Mouse (Mus musculus) embryo, embryonic 11.5 days (tissue): ENCODE measurements around the gene Schip1.

Experiments used
- DNase-seq: peaks from one replicate; pipeline ENCODE4 v3.0.0-alpha.2; 2012; ENCODE audit warnings: low read depth, low spot score

The Schip1 gene

GRCm38 (mm10) chr3:68470622-68471021, 406.0 kb downstream of the Schip1 start:
- no peak for DNase-seq

- DNase-seq = no peak
Measured at GRCm38 (mm10) chr3:68476336-68476735, 411.7 kb downstream of the Schip1 start.

- no peak for DNase-seq
Measured at GRCm38 (mm10) chr3:68477478-68477877, 412.9 kb downstream of the Schip1 start.

- no peak for DNase-seq
Measured at GRCm38 (mm10) chr3:68479266-68479665, 414.7 kb downstream of the Schip1 start.

DNA sequence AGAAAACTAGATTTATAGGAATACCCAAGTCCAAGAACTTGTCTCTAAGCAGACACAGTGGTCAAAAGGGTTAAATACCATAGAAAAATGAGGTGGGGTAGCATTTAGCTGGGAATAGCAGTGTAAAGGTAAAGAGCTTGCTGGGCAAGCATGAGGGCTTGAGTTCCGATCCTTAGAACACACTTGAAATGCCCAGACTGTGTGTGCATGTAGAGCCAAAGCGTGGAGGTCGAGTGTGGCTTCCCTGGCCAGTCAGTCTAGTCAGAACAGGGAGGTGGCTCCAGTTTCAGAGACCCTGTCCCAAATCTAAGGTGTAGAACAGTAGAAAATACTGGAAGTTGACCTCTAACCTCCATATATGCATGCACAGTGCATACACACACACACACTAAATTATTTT, 418.9 kb downstream of the Schip1 start:
- DNase-seq = no peak

- DNase-seq = no peak
Measured at GRCm38 (mm10) chr3:68484021-68484420, 419.4 kb downstream of the Schip1 start.

- DNase-seq = no peak
Measured at GRCm38 (mm10) chr3:68484561-68484960, 420.0 kb downstream of the Schip1 start.

DNA sequence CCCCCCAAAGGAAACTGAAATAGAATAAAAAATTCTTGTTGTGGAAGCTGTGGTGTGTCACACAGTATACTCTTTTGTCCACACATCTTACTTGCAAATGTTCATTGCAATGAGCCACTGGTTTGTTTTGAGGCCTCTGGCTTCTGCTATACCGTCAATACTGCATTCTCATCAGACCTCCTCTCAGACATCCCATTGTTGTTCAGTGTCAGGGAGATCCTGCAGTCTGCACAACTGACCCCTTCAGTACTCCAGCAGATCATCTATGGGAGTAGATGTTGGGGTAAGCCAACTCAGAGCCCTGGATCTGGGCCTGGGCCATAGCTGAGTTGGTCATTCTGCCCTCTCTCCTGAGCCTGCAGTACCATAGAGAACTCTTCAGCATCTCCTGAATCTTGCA, 423.0 kb downstream of the Schip1 start:
- DNase-seq = no peak

GRCm38 (mm10) chr3:68488316-68488715, 423.7 kb downstream of the Schip1 start:
- DNase-seq = no peak

DNA sequence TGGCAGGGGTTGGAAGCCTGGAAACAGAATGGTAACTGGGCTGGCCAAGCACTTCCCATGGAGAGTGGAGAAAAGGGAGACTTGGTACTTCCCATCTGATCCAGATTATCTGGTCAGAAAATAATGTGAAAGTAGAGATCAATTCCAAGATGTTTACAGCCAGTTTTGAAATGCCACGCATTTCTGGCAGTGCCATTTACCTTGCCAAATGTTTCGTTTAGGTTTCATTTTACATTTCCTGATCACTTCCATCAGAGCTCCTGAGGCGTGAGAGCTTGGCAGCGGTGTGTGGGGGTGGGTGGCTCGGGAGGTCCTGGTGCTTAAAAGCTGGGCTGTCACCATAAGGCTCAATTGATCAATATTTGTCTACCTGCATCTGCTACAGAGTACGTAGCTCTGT, 426.9 kb downstream of the Schip1 start:
- no peak for DNase-seq

GRCm38 (mm10) chr3:68492066-68492465, 427.5 kb downstream of the Schip1 start:
- DNase-seq = no peak

DNA sequence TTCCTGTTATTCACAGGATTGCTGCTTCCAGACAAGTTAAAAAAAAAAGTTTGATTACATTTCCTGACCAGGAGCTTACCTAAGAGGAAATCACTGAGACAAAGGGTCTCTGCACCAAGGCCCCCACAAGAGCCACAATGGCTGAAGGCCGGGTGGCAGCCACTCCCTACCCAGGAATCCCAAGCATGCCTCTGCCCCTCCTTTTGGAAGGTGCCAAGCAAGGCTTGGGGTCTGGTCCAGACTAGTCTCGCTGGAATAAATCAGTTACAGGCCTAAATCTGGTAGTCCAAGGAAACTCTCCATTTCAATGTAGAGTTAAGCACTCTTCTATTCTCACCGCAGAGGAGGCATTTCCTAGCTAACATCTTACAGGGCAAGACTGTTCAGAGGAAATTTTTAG, 427.9 kb downstream of the Schip1 start:
- no peak for DNase-seq

- DNase-seq = peak; percentile 35
Measured at GRCm38 (mm10) chr3:68493170-68493585, 428.6 kb downstream of the Schip1 start.

GRCm38 (mm10) chr3:68493586-68494295, 429.1 kb downstream of the Schip1 start:
- DNase-seq = peak; percentile 76

DNA sequence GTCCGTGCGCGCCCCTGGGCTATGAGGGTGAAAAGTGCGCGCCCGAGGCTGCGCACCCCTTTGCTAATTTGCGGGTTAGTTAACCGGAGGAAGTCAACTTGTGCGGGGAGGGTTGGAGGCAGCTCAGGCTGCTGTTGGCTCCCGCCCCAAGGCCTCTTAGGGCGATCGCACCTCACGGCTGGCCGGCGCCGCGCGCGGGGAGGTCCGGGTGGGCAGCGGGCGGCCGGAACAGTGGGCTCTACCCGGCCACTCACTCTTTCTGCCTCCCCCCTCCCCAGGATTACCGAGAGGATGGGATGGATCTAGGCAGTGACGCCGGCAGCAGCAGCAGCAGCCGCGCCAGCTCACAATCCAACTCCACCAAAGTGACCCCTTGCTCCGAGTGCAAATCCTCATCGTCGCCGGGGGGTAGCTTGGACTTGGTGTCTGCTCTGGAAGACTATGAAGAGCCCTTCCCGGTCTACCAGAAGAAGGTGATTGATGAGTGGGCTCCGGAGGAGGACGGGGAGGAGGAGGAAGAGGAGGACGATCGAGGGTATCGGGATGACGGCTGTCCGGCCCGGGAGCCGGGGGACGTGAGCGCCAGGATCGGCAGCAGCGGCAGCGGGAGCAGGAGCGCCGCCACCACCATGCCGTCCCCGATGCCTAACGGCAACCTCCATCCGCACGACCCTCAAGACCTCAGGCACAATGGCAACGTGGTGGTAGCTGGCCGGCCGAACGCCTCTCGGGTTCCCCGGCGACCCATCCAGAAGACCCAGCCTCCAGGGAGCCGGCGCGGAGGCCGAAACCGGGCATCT, 429.9 kb downstream of the Schip1 start:
- DNase-seq = no peak

- DNase-seq = peak; percentile 47
Measured at GRCm38 (mm10) chr3:68495096-68495735, 430.6 kb downstream of the Schip1 start.

DNA sequence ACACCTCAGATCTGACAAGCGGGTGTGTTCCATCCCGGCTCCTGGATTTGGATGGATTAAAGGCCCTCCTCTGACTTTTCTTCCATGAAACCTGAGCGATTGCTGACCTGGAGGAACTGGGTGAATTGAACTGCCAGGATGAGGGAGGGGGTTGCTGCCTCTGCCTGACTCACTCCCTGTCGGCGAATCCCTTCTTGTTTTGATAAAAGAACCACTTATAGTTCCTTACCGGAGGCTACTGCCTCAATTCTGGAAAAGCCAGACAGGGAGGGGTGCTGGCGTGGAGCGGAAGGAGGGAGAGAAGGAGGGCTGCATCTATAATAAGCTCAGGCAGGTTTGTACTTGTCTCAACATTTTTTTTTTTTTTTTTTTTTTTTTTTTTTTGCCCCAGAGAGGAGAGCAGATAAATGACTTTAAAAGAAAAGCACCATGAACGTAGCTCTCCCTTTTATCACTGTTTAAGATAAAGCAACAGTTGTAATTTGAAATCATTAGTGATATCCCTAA, 431.2 kb downstream of the Schip1 start:
- DNase-seq = no peak

DNA sequence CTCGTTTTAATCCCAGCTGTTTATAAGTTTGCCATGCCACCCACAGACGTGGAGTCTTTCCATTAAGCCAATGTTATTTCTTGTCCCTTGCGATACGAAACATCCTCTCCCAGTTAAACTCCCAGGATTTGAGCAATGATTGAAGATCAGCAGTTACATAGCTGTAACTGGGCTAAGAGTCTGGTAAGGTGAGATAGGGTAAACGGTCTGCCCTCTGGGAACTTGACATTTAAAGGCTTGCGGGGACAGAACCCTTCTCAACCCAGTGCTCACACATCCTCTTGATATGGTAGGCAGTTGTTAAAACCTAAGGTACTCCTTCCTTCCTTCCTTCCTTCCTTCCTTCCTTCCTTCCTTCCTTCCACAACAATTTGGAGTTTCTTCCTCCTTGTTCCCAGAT, 431.9 kb downstream of the Schip1 start:
- no peak for DNase-seq

DNA sequence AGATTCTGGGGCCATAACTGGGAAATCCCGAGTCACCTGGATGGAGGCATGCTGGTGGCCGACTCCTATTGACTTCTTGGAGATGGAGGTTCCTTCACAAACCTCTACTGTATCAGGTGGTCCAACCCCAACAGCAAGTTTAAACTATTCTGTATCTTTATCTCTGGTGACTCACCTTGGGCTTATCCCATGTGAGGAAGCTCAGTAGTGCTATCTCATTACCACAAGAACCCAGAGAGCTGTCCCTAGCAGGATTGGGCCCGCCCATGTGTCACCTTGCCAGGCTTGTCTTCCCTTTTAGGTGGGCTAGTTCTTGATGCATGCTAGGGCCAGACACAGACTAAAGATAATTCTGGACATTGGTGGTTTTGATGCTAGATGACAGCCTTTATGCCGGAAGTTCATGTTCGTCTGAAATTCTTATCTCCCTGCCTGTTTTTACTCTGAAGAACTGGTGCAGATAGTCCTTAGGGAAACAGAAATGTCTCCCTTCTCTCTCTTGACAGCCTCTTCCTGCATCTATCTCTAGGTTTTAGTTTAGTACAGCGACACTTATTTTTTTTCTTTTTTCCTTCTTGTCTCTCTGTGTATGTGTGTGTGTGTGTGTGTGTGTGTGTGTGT, 435.0 kb downstream of the Schip1 start:
- no peak for DNase-seq

DNA sequence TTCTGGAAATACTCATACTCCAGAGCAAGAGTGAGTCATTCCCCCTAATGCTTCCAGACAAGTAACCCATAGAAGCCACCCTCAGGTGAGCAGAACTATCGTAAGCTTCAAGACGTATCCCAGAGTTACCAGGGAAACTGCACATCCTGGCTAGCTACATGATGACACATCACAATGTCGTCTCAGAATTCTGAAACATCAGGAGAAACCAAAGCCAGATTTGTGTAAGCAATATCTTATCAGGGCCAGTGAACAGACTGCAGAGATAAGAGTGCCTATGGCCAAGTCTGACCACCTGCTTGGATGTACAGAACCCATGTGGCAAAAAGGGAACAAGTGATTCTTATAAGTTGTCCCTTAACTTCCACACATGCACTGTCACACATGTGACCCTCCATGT, 440.2 kb downstream of the Schip1 start:
- DNase-seq = no peak

GRCm38 (mm10) chr3:68506769-68507318, 442.2 kb downstream of the Schip1 start:
- DNase-seq = no peak

DNA sequence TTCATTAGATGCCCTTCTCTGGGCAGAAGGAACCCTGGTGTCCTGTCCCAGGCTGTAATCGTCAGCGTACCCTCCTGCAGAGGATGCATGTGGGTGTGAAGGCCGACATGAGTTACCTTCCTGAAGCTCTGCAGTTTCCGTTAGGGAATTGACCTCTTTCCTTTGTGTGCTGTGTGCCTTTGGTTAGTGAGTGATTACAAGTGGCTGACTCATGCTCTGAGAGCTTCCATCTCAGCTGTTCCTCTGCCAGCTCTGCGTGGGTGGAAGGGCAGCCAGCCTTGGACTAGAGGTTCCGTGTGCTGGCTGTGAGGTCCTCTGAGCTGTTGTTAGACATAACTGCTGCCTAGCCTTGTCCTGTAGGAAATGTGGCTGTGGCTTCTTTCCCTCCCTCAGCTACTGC, 444.0 kb downstream of the Schip1 start:
- DNase-seq = no peak
